Mouse (Mus musculus) ES-E14 (cell line): Measurements from ENCODE around the gene Cd3g.

Source experiments
- CHD2 ChIP-seq: IDR thresholded peaks from 2 replicates; pipeline ENCODE4 v1.6.1; 2014; ENCODE audit warnings: mild to moderate bottlenecking, low read depth, low read length, inconsistent platforms
- MAFK ChIP-seq: IDR thresholded peaks from 2 replicates; pipeline ENCODE4 v1.6.1; 2014; ENCODE audit warnings: mild to moderate bottlenecking, low read depth, low read length, inconsistent platforms; ENCODE audit not compliant: insufficient read depth
- ZC3H11A ChIP-seq: IDR thresholded peaks from 2 replicates; pipeline ENCODE4 v1.6.1; 2012; ENCODE audit warnings: low read depth, mild to moderate bottlenecking, inconsistent platforms, low read length, borderline replicate concordance

GRCm38 (mm10) chr9:45009180-45010078 is 29.2 kb upstream of the Cd3g start, which contains the start of gene Cd3e:
- TF ChIP-seq CHD2 (no peak), ZC3H11A (no peak), MAFK (no peak)
